31 mouse cellular contexts compared by ENCODE assay signal in the genomic region with DNA sequence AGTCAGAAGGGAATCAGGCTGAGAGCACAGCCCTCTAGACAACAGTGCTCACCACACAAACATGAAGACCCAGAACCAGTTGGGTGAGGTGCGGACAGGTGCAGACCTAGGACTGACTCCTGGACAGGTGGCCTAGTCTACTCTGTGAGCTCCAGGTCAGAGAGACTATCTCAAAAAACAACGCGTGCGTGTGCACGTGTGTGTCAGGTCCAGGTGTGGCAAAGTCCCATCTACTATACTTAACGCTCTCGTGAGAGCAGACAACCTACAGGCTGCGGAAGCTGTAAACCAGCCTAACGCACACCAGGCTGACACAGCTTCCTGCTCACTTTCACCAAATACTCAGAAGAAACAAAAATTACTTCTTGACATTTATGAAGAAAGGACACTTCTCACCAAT. TPM values are rescaled to one million over a fixed set of nuclear protein-coding genes. Genes with fewer than 3 reads are reported as not detected.
DNase-seq lines count a peak whose midpoint lies in the region; ATAC-seq and TF ChIP-seq lines count a peak whose summit lies in the region.
"Had no signal": no experiment of that assay in that cellular context is flagged by ENCODE, and none has a peak within 500 bp of the region (broad histone marks: within the 10 kb centered on the region; RNA-seq: fewer than 3 reads in every experiment).

No protein-coding gene starts in this region.

- no peak for DNase-seq in layer of hippocampus, adult 2 months (ENCODE audit: low spot score in 2 of 2)
- no peak for DNase-seq in layer of hippocampus, postnatal 25 days (ENCODE audit: extremely low spot score in 1 of 2, low spot score in 1 of 2)
- peak; percentile 69 for DNase-seq in CD4-positive, CD25-positive, alpha-beta regulatory T cell, adult 2 months (ENCODE audit: low read depth, low spot score)
- DNase-seq in gastrocnemius, adult 18-20 months (ENCODE audit: low spot score): no peak
- no peak for DNase-seq in adrenal gland, adult 8-10 months
- DNase-seq: adrenal gland, postnatal 10 days; cerebellum, adult 8-10 months; forebrain, postnatal 0 days; gastrocnemius, postnatal 25 days; heart, adult 18-20 months; kidney, adult 8-10 months; kidney, postnatal 10 days; lung, postnatal 36 days; retina, postnatal 1 day; right cerebral cortex, postnatal 25 days; spleen, adult 18-20 months; thymus, adult 2 months had no signal

- TF ChIP-seq CTCF in layer of hippocampus, adult 2 months (conservative IDR thresholded peaks at IDR 0.05): no peak
- no peak for TF ChIP-seq CTCF in small intestine, adult 2 months (IDR thresholded peaks at IDR 0.05; ENCODE audit: extremely low read depth, insufficient read length, insufficient replicate concordance, low read depth, low read length)

- H3K4me1 ChIP-seq in intestine, embryonic 15.5 days (replicated peaks): peaks cover 71% of the 10 kb centered on the region
- H3K4me1 ChIP-seq in small intestine, adult 2 months (ENCODE audit: control insufficient read depth, insufficient read depth, insufficient read length, low read length): peaks cover 50% of the 10 kb centered on the region

- H3K9ac ChIP-seq in intestine, embryonic 15.5 days: no peak overlapping the region
- H3K9ac ChIP-seq: embryonic facial prominence, embryonic 15.5 days; forebrain, embryonic 12.5 days; forebrain, postnatal 0 days; hindbrain, embryonic 14.5 days; limb, embryonic 12.5 days; neural tube, embryonic 15.5 days had no signal

- no peaks in the 10 kb centered on the region for H3K9me3 ChIP-seq in intestine, embryonic 15.5 days
- H3K9me3 ChIP-seq: embryonic facial prominence, embryonic 10.5 days; embryonic facial prominence, embryonic 15.5 days; forebrain, embryonic 12.5 days; limb, embryonic 12.5 days; neural tube, embryonic 15.5 days had no signal

- no peaks in the 10 kb centered on the region for H3K36me3 ChIP-seq in intestine, embryonic 15.5 days
- H3K36me3 ChIP-seq in small intestine, adult 2 months (ENCODE audit: control insufficient read depth, insufficient read depth, low read length): peaks cover 8% of the 10 kb centered on the region
- H3K36me3 ChIP-seq: embryonic facial prominence, embryonic 15.5 days; forebrain, embryonic 12.5 days; neural tube, embryonic 15.5 days had no signal

- 59% methylated on average over 9 of the region's 9 CpGs for WGBS in intestine, embryonic 15.5 days
- 27% methylated on average over 9 of the region's 9 CpGs for WGBS in small intestine, adult 2 months

- TF ChIP-seq POLR2A in small intestine, adult 2 months (IDR thresholded peaks at IDR 0.05; ENCODE audit: low read depth, low read length): no peak

- ATAC-seq in intestine, embryonic 15.5 days: peak; percentile 70
- ATAC-seq: forebrain, postnatal 0 days; midbrain, embryonic 16.5 days had no signal

- no peaks in the 10 kb centered on the region for H3K27me3 ChIP-seq in intestine, embryonic 15.5 days (replicated peaks)
- H3K27me3 ChIP-seq in small intestine, adult 2 months (ENCODE audit: control insufficient read depth, insufficient read depth, low read length): no peaks in the 10 kb centered on the region
- H3K27me3 ChIP-seq: CH12.LX; embryonic facial prominence, embryonic 15.5 days; forebrain, embryonic 12.5 days; limb, embryonic 12.5 days; neural tube, embryonic 15.5 days had no signal

- H3K4me2 ChIP-seq in intestine, embryonic 15.5 days (replicated peaks): no peak overlapping the region
- H3K4me2 ChIP-seq: embryonic facial prominence, embryonic 15.5 days; forebrain, embryonic 12.5 days; heart, embryonic 11.5 days; hindbrain, embryonic 14.5 days; limb, embryonic 12.5 days; liver, embryonic 11.5 days; midbrain, embryonic 11.5 days; neural tube, embryonic 15.5 days had no signal

- H3K27ac ChIP-seq in layer of hippocampus, adult 2 months: peak overlapping the region; percentile 36; the same call in 1 of the 2 replicates
- H3K27ac ChIP-seq in intestine, embryonic 15.5 days: no peak overlapping the region
- peak overlapping the region; percentile 24; the same call in 1 of the 2 replicates for H3K27ac ChIP-seq in small intestine, adult 2 months (ENCODE audit: insufficient read depth, low read depth, low read length)
- H3K27ac ChIP-seq: embryonic facial prominence, embryonic 10.5 days; embryonic facial prominence, embryonic 15.5 days; forebrain, embryonic 12.5 days; hindbrain, embryonic 14.5 days; left cerebral cortex, adult 2 months; limb, embryonic 12.5 days; neural tube, embryonic 15.5 days had no signal

- no peak overlapping the region for H3K4me3 ChIP-seq in layer of hippocampus, adult 2 months
- no peak overlapping the region for H3K4me3 ChIP-seq in intestine, embryonic 15.5 days (replicated peaks)
- H3K4me3 ChIP-seq in small intestine, adult 2 months (ENCODE audit: low read depth, low read length): no peak overlapping the region
- H3K4me3 ChIP-seq: embryonic facial prominence, embryonic 10.5 days; embryonic facial prominence, embryonic 15.5 days; forebrain, embryonic 12.5 days; left cerebral cortex, adult 2 months; limb, embryonic 12.5 days; neural tube, embryonic 15.5 days had no signal

RNA-seq across cellular contexts. Expression of gene Ski, which starts 27.2 kb away (rescaled TPM):
- total RNA-seq in layer of hippocampus, adult 2 months (2021): 100 to 1,000 TPM; 128 to 136 TPM
- total RNA-seq in layer of hippocampus, postnatal 25 days (2021): 100 to 1,000 TPM; 119 to 129 TPM
- 13.3 and 13.8 TPM in 2 replicates for polyA plus RNA-seq in intestine, embryonic 15.5 days (2015; fragmentation: Nextera tagmentation; extraction: Ambion mirVana)
- polyA plus RNA-seq in small intestine, adult 2 months (2012; rRNA removed): 27.8 and 48.0 TPM in 2 replicates
- 10 to 100 TPM; 28.3 to 31.3 TPM for total RNA-seq in gastrocnemius, adult 18-20 months (2021)
- 10 to 100 TPM; 64.1 to 85.4 (median 69.1) TPM for total RNA-seq in adrenal gland, adult 8-10 months (2022)

RNA-seq across cellular contexts. Expression of gene Faap20, which starts 54.4 kb away (rescaled TPM):
- total RNA-seq in layer of hippocampus, adult 2 months (2021): 10 to 100 TPM; 29.2 to 34.3 TPM
- total RNA-seq in layer of hippocampus, postnatal 25 days (2021): 10 to 100 TPM; 29.2 to 36.6 TPM
- polyA plus RNA-seq in intestine, embryonic 15.5 days (2015; fragmentation: Nextera tagmentation; extraction: Ambion mirVana): 64.1 and 74.9 TPM in 2 replicates
- polyA plus RNA-seq in small intestine, adult 2 months (2012; rRNA removed): 22.5 and 52.0 TPM in 2 replicates
- total RNA-seq in gastrocnemius, adult 18-20 months (2021): 1 to 10 TPM; 5.2 to 6.6 TPM
- total RNA-seq in adrenal gland, adult 8-10 months (2022): 10 to 100 TPM; 57.4 to 70.1 (median 60.8) TPM
